Mouse (Mus musculus): ENCODE measurements around the gene Pde4dip. TPM values are rescaled to one million over a fixed set of nuclear protein-coding genes. Genes with fewer than 3 reads are reported as not detected.

Gene Pde4dip
- total and polyA plus RNA-seq, 2 experiments from 2014 or later, result 47.6 to 93.6 TPM

- Histone ChIP-seq H3K4me1 (ENCODE audit: insufficient read depth, low read length) (no peaks in the 10 kb centered on the region), H3K27ac (ENCODE audit: low read depth, low read length) (no peak overlapping the region), H3K9ac (replicated peaks; ENCODE audit: low read length, poor library complexity, severe bottlenecking) (no peak overlapping the region), H3K36me3 (ENCODE audit: insufficient read depth, low read length) (no peaks in the 10 kb centered on the region; the same call in 1 of the 2 replicates), H3K9me3 (ENCODE audit: low read length) (no peaks in the 10 kb centered on the region), H3K27me3 (ENCODE audit: insufficient read depth, low read length) (no peaks in the 10 kb centered on the region), H3K4me2 (ENCODE audit: low read depth, low read length, poor library complexity, severe bottlenecking) (no peak overlapping the region), H3K4me3 (ENCODE audit: low read depth, low read length) (no peak overlapping the region)
- no peak for DNase-seq (ENCODE audit: low spot score)
- no peak for ATAC-seq (ENCODE audit: low FRiP score)
- WGBS, result 87% methylated on average over 7 of the region's 7 CpGs
- no peak for TF ChIP-seq CTCF (IDR thresholded peaks at IDR 0.05)
Observed at GRCm38 (mm10) chr3:97844163-97844820, 44.2 kb downstream of the Pde4dip start.

- no peak overlapping the region for H3K4me3 ChIP-seq (ENCODE audit: low read depth, low read length)
Observed at GRCm38 (mm10) chr3:97842641-97843040, 45.9 kb downstream of the Pde4dip start.

GRCm38 (mm10) chr3:97840439-97840838 lies 48.1 kb downstream of the Pde4dip start:
- no peak overlapping the region for H3K9ac ChIP-seq (replicated peaks; ENCODE audit: low read length, poor library complexity, severe bottlenecking)
- DNase-seq (ENCODE audit: low spot score) (no peak), ATAC-seq (ENCODE audit: low FRiP score) (no peak)

More at GRCm38 (mm10) chr3:97842641-97843040, 45.9 kb downstream of the Pde4dip start:
- Histone ChIP-seq H3K27ac (ENCODE audit: low read depth, low read length) (no peak overlapping the region), H3K36me3 (ENCODE audit: insufficient read depth, low read length) (no peaks in the 10 kb centered on the region; the same call in 1 of the 2 replicates), H3K9ac (replicated peaks; ENCODE audit: low read length, poor library complexity, severe bottlenecking) (no peak overlapping the region), H3K4me1 (ENCODE audit: insufficient read depth, low read length) (no peaks in the 10 kb centered on the region), H3K9me3 (ENCODE audit: low read length) (no peaks in the 10 kb centered on the region), H3K27me3 (ENCODE audit: insufficient read depth, low read length) (no peaks in the 10 kb centered on the region), H3K4me2 (ENCODE audit: low read depth, low read length, poor library complexity, severe bottlenecking) (no peak overlapping the region)
- no peak for ATAC-seq (ENCODE audit: low FRiP score)
- 58% methylated on average over 2 of the region's 2 CpGs for WGBS
- no peak for TF ChIP-seq CTCF (IDR thresholded peaks at IDR 0.05)
- DNase-seq (ENCODE audit: low spot score), result no peak

GRCm38 (mm10) chr3:97835888-97836287 lies 52.6 kb downstream of the Pde4dip start:
- Histone ChIP-seq H3K9ac (replicated peaks; ENCODE audit: low read length, poor library complexity, severe bottlenecking) (no peak overlapping the region), H3K4me2 (ENCODE audit: low read depth, low read length, poor library complexity, severe bottlenecking) (no peak overlapping the region), H3K4me1 (ENCODE audit: insufficient read depth, low read length) (no peaks in the 10 kb centered on the region), H3K9me3 (ENCODE audit: low read length) (no peaks in the 10 kb centered on the region), H3K27me3 (ENCODE audit: insufficient read depth, low read length) (no peaks in the 10 kb centered on the region), H3K4me3 (ENCODE audit: low read depth, low read length) (no peak overlapping the region), H3K27ac (ENCODE audit: low read depth, low read length) (no peak overlapping the region), H3K36me3 (ENCODE audit: insufficient read depth, low read length) (no peaks in the 10 kb centered on the region; the same call in 1 of the 2 replicates)
- 91% methylated on average over 5 of the region's 5 CpGs for WGBS
- DNase-seq (ENCODE audit: low spot score) (no peak), ATAC-seq (ENCODE audit: low FRiP score) (no peak)
- no peak for TF ChIP-seq CTCF (IDR thresholded peaks at IDR 0.05)

More at GRCm38 (mm10) chr3:97840439-97840838, 48.1 kb downstream of the Pde4dip start:
- H3K36me3 ChIP-seq (ENCODE audit: insufficient read depth, low read length), result no peaks in the 10 kb centered on the region; the same call in 1 of the 2 replicates
- H3K9me3 ChIP-seq (ENCODE audit: low read length), result no peaks in the 10 kb centered on the region
- H3K27me3 ChIP-seq (ENCODE audit: insufficient read depth, low read length), result no peaks in the 10 kb centered on the region
- H3K4me3 ChIP-seq (ENCODE audit: low read depth, low read length), result no peak overlapping the region
- H3K4me2 ChIP-seq (ENCODE audit: low read depth, low read length, poor library complexity, severe bottlenecking), result no peak overlapping the region
- H3K4me1 ChIP-seq (ENCODE audit: insufficient read depth, low read length), result no peaks in the 10 kb centered on the region
- TF ChIP-seq CTCF (IDR thresholded peaks at IDR 0.05), result 0 out of 2 replicates have a peak, but pooled peaks have one; percentile 8
- H3K27ac ChIP-seq (ENCODE audit: low read depth, low read length), result no peak overlapping the region

GRCm38 (mm10) chr3:97834625-97835024 lies 53.9 kb downstream of the Pde4dip start:
- no peak overlapping the region for H3K9ac ChIP-seq (replicated peaks; ENCODE audit: low read length, poor library complexity, severe bottlenecking)
- ATAC-seq (ENCODE audit: low FRiP score) (no peak), DNase-seq (ENCODE audit: low spot score) (no peak)
- no peaks in the 10 kb centered on the region for H3K27me3 ChIP-seq (ENCODE audit: insufficient read depth, low read length)
- H3K4me1 ChIP-seq (ENCODE audit: insufficient read depth, low read length), result no peaks in the 10 kb centered on the region
- H3K36me3 ChIP-seq (ENCODE audit: insufficient read depth, low read length), result no peaks in the 10 kb centered on the region
- H3K4me2 ChIP-seq (ENCODE audit: low read depth, low read length, poor library complexity, severe bottlenecking), result no peak overlapping the region
- no peak overlapping the region for H3K4me3 ChIP-seq (ENCODE audit: low read depth, low read length)
- 49% methylated on average over 1 of the region's 1 CpGs for WGBS
- H3K9me3 ChIP-seq (ENCODE audit: low read length), result no peaks in the 10 kb centered on the region
- no peak for TF ChIP-seq CTCF (IDR thresholded peaks at IDR 0.05)
- no peak overlapping the region for H3K27ac ChIP-seq (ENCODE audit: low read depth, low read length)

GRCm38 (mm10) chr3:97831564-97832320 lies 56.8 kb downstream of the Pde4dip start:
- no peak overlapping the region for H3K4me3 ChIP-seq (ENCODE audit: low read depth, low read length)
- TF ChIP-seq CTCF (IDR thresholded peaks at IDR 0.05), result no peak
- H3K9me3 ChIP-seq (ENCODE audit: low read length), result no peaks in the 10 kb centered on the region
- H3K4me1 ChIP-seq (ENCODE audit: insufficient read depth, low read length), result no peaks in the 10 kb centered on the region
- no peak overlapping the region for H3K4me2 ChIP-seq (ENCODE audit: low read depth, low read length, poor library complexity, severe bottlenecking)
- no peak overlapping the region for H3K9ac ChIP-seq (replicated peaks; ENCODE audit: low read length, poor library complexity, severe bottlenecking)
- 89% methylated on average over 15 of the region's 15 CpGs for WGBS
- no peaks in the 10 kb centered on the region for H3K36me3 ChIP-seq (ENCODE audit: insufficient read depth, low read length)
- H3K27ac ChIP-seq (ENCODE audit: low read depth, low read length), result no peak overlapping the region
- DNase-seq (ENCODE audit: low spot score) (no peak), ATAC-seq (ENCODE audit: low FRiP score) (no peak)
- H3K27me3 ChIP-seq (ENCODE audit: insufficient read depth, low read length), result no peaks in the 10 kb centered on the region

Measured in midbrain, postnatal 0 days (tissue).